Mouse (Mus musculus): ENCODE results near the gene Furin. TPM values are rescaled to one million over a fixed set of nuclear protein-coding genes. Genes with fewer than 3 reads are reported as not detected.

Gene Furin
- total RNA-seq, 2 experiments from 2014 or later = 31.4 to 38.7 TPM

- no peak for DNase-seq (ENCODE audit: low spot score in 2 of 2)
- intact Hi-C loops (cut with DNase I) = no loop called here
Measured at GRCm38 (mm10) chr7:80352920-80353319, 52.3 kb downstream of the Furin start.

- intact Hi-C loops (cut with DNase I) = no loop called here
- no peak for DNase-seq (ENCODE audit: low spot score in 2 of 2)
Measured at GRCm38 (mm10) chr7:80350808-80351207, 54.4 kb downstream of the Furin start.

GRCm38 (mm10) chr7:80347670-80348586 lies 57.3 kb downstream of the Furin start:
- intact Hi-C loops (cut with DNase I) = no loop called here

GRCm38 (mm10) chr7:80346830-80347229 lies 58.4 kb downstream of the Furin start:
- no peak for DNase-seq (ENCODE audit: low spot score in 2 of 2)
- intact Hi-C loops (cut with DNase I) = no loop called here

More at GRCm38 (mm10) chr7:80347670-80348586, 57.3 kb downstream of the Furin start:
- DNase-seq (ENCODE audit: low spot score in 2 of 2) = no peak

GRCm38 (mm10) chr7:80346173-80346572 lies 59.1 kb downstream of the Furin start:
- DNase-seq (ENCODE audit: low spot score in 2 of 2) = no peak

GRCm38 (mm10) chr7:80343270-80344018 lies 61.8 kb downstream of the Furin start:
- DNase-seq (ENCODE audit: low spot score in 2 of 2) = no peak
- intact Hi-C loops (cut with DNase I) = loop anchor here (1.0 kb wide), 1 partner anchor 27 kb away; no protein-coding TSS in a partner anchor

More at GRCm38 (mm10) chr7:80346173-80346572, 59.1 kb downstream of the Furin start:
- intact Hi-C loops (cut with DNase I) = no loop called here

- DNase-seq (ENCODE audit: low spot score in 2 of 2) = peak; percentile 97
- intact Hi-C loops (cut with DNase I) = loop anchor here (1.0 kb wide), 1 partner anchor 27 kb away; no protein-coding TSS in a partner anchor
Measured at GRCm38 (mm10) chr7:80342858-80343257, 62.4 kb downstream of the Furin start, which contains the start of gene Hddc3. Gene Hddc3, plus strand, starts transcription at chr7:80343104.

- intact Hi-C loops (cut with DNase I) = no loop called here
- no peak for DNase-seq (ENCODE audit: low spot score in 2 of 2)
Measured at GRCm38 (mm10) chr7:80341793-80342192, 63.4 kb downstream of the Furin start.

- peak; percentile 58 to 74 for DNase-seq (ENCODE audit: low spot score in 2 of 2)
- intact Hi-C loops (cut with DNase I) = no loop called here
Measured at GRCm38 (mm10) chr7:80340793-80341192, 64.4 kb downstream of the Furin start, which contains the start of gene Unc45a. Gene Unc45a, minus strand, starts transcription at chr7:80341005.

GRCm38 (mm10) chr7:80339793-80340628 lies 65.2 kb downstream of the Furin start:
- DNase-seq (ENCODE audit: low spot score in 2 of 2) = peak; percentile 98 to 99
- intact Hi-C loops (cut with DNase I) = loop anchor here (2.0 kb wide), 1 partner anchor 15 kb away; the partner anchor contains the start of gene Rccd1

- intact Hi-C loops (cut with DNase I) = loop anchor here (2.0 kb wide), 1 partner anchor 15 kb away; the partner anchor contains the start of gene Rccd1
- DNase-seq (ENCODE audit: low spot score in 2 of 2) = peak in 1 of 2 experiments; percentile 35
Measured at GRCm38 (mm10) chr7:80339371-80339770, 65.9 kb downstream of the Furin start.

Other genes starting within 250 kb of the Furin start
- 10 to 100 TPM; 17.4 to 20.5 TPM for gene Sema4b, start 218.6 kb downstream of the Furin start, total RNA-seq (2021)
- 10 to 100 TPM; 18.4 to 19.9 TPM for gene Cib1, start 172.6 kb downstream of the Furin start, total RNA-seq (2021)
- 1 to 10 TPM; 5.9 to 6.6 TPM for gene Gdpgp1, start 172.6 kb downstream of the Furin start, total RNA-seq (2021)
- 1 to 10 TPM; 1.1 to 2.2 TPM for gene Ttll13, start 159.1 kb downstream of the Furin start, total RNA-seq (2021)
- gene Ngrn, start 144.2 kb downstream of the Furin start, total RNA-seq (2021) = 10 to 100 TPM; 43.5 to 45.1 TPM
- gene Vps33b, start 135.8 kb downstream of the Furin start, total RNA-seq (2021) = 10 to 100 TPM; 20.2 to 20.6 TPM
- 1 to 10 TPM; 1.5 TPM for gene Prc1, start 111.0 kb downstream of the Furin start, total RNA-seq (2021)
- 10 to 100 TPM; 15.6 to 16.0 TPM for gene Rccd1, start 81.0 kb downstream of the Furin start, total RNA-seq (2021)
- 10 to 100 TPM; 38.4 to 45.3 TPM for gene Unc45a, start 64.4 kb downstream of the Furin start, total RNA-seq (2021)
- 10 to 100 TPM; 47.1 to 50.5 TPM for gene Hddc3, start 62.3 kb downstream of the Furin start, total RNA-seq (2021)
- 100 to 1,000 TPM; 128 to 147 TPM for gene Man2a2, start 34.1 kb downstream of the Furin start, total RNA-seq (2021)
- 1 to 10 TPM; 3.9 to 6.3 TPM for gene Fes, start 17.5 kb downstream of the Furin start, total RNA-seq (2021)
- gene Blm, start 129.7 kb upstream of the Furin start, total RNA-seq (2021) = 1 to 10 TPM; 3.1 to 4.3 TPM